Comparison of ENCODE assay signal across 14 mouse cellular contexts in genomic region chr3:69912859-69913258, GRCm38 (mm10). TPM values are rescaled to one million over a fixed set of nuclear protein-coding genes. Genes with fewer than 3 reads are reported as not detected.
A peak's percentile ranks its signal among the peaks of the same experiment; 100 is the strongest.
DNase-seq lines count a peak whose midpoint lies in the region; ATAC-seq and TF ChIP-seq lines count a peak whose summit lies in the region.
"Had no signal": no experiment of that assay in that cellular context is flagged by ENCODE, and none has a peak within 500 bp of the region (broad histone marks: within the 10 kb centered on the region; RNA-seq: fewer than 3 reads in every experiment).

No protein-coding gene starts in this region.

- intact Hi-C loops in heart, postnatal 36 days (cut with DNase I), result no loop called here

- 26% methylated on average over 14 of the region's 14 CpGs for WGBS in heart, embryonic 15.5 days
- WGBS in lung, postnatal 0 days, result 14% methylated on average over 14 of the region's 14 CpGs
- WGBS in embryonic facial prominence, embryonic 14.5 days, result 11% methylated on average over 14 of the region's 14 CpGs
- 26% methylated on average over 14 of the region's 14 CpGs for WGBS in midbrain, embryonic 16.5 days
- 38% methylated on average over 14 of the region's 14 CpGs for WGBS in forebrain, embryonic 16.5 days
- 33% methylated on average over 14 of the region's 14 CpGs for WGBS in forebrain, embryonic 10.5 days

- H3K27ac ChIP-seq in heart, embryonic 15.5 days, result no peak overlapping the region
- H3K27ac ChIP-seq in lung, postnatal 0 days (ENCODE audit: low read length), result no peak overlapping the region
- H3K27ac ChIP-seq in embryonic facial prominence, embryonic 14.5 days (replicated peaks; ENCODE audit: low read depth, low read length), result no peak overlapping the region
- H3K27ac ChIP-seq in midbrain, embryonic 16.5 days (ENCODE audit: low read length), result no peak overlapping the region
- no peak overlapping the region for H3K27ac ChIP-seq in forebrain, embryonic 16.5 days (ENCODE audit: low read length)
- H3K27ac ChIP-seq in forebrain, embryonic 10.5 days, result no peak overlapping the region
- H3K27ac ChIP-seq: hindbrain, embryonic 12.5 days had no signal

- peak overlapping the region; percentile 26 for H3K4me3 ChIP-seq in heart, embryonic 15.5 days
- H3K4me3 ChIP-seq in lung, postnatal 0 days (ENCODE audit: low read depth, low read length), result no peak overlapping the region
- H3K4me3 ChIP-seq in embryonic facial prominence, embryonic 14.5 days (ENCODE audit: low read depth, low read length), result peak overlapping the region; percentile 16
- H3K4me3 ChIP-seq in midbrain, embryonic 16.5 days (ENCODE audit: low read depth, low read length), result no peak overlapping the region
- no peak overlapping the region for H3K4me3 ChIP-seq in forebrain, embryonic 16.5 days (replicated peaks; ENCODE audit: low read length)
- no peak overlapping the region for H3K4me3 ChIP-seq in forebrain, embryonic 10.5 days
- H3K4me3 ChIP-seq: hindbrain, embryonic 12.5 days had no signal

- H3K9me3 ChIP-seq in heart, embryonic 15.5 days (replicated peaks), result no peaks in the 10 kb centered on the region
- no peaks in the 10 kb centered on the region for H3K9me3 ChIP-seq in lung, postnatal 0 days (ENCODE audit: low read length)
- no peaks in the 10 kb centered on the region for H3K9me3 ChIP-seq in embryonic facial prominence, embryonic 14.5 days (ENCODE audit: control insufficient read depth, low read length)
- no peaks in the 10 kb centered on the region for H3K9me3 ChIP-seq in midbrain, embryonic 16.5 days (replicated peaks; ENCODE audit: control insufficient read depth, low read length, poor library complexity, severe bottlenecking)
- no peaks in the 10 kb centered on the region for H3K9me3 ChIP-seq in forebrain, embryonic 16.5 days (ENCODE audit: control insufficient read depth, low read length)
- H3K9me3 ChIP-seq in forebrain, embryonic 10.5 days, result no peaks in the 10 kb centered on the region
- H3K9me3 ChIP-seq: hindbrain, embryonic 12.5 days had no signal

- no peak overlapping the region for H3K9ac ChIP-seq in heart, embryonic 15.5 days
- no peak overlapping the region for H3K9ac ChIP-seq in lung, postnatal 0 days (replicated peaks; ENCODE audit: low read depth)
- no peak overlapping the region for H3K9ac ChIP-seq in embryonic facial prominence, embryonic 14.5 days (ENCODE audit: low read depth, low read length)
- H3K9ac ChIP-seq in midbrain, embryonic 16.5 days (ENCODE audit: low read depth, low read length), result no peak overlapping the region
- no peak overlapping the region for H3K9ac ChIP-seq in forebrain, embryonic 16.5 days (replicated peaks; ENCODE audit: low read depth, low read length)
- H3K9ac ChIP-seq: hindbrain, embryonic 12.5 days had no signal

- peak overlapping the region; percentile 53 for H3K4me2 ChIP-seq in heart, embryonic 15.5 days
- peak overlapping the region; percentile 35 for H3K4me2 ChIP-seq in lung, postnatal 0 days (replicated peaks; ENCODE audit: low read depth, low read length)
- peak overlapping the region; percentile 41 for H3K4me2 ChIP-seq in embryonic facial prominence, embryonic 14.5 days (ENCODE audit: low read depth, low read length)
- peak overlapping the region; percentile 20; the same call in 1 of the 2 replicates for H3K4me2 ChIP-seq in midbrain, embryonic 16.5 days (ENCODE audit: low read length)
- H3K4me2 ChIP-seq in forebrain, embryonic 16.5 days (ENCODE audit: low read length), result no peak overlapping the region
- H3K4me2 ChIP-seq: hindbrain, embryonic 12.5 days had no signal

- H3K27me3 ChIP-seq in heart, embryonic 15.5 days, result no peaks in the 10 kb centered on the region
- H3K27me3 ChIP-seq in lung, postnatal 0 days (replicated peaks; ENCODE audit: insufficient read depth, low read length), result no peaks in the 10 kb centered on the region
- no peaks in the 10 kb centered on the region; the same call in 1 of the 2 replicates for H3K27me3 ChIP-seq in embryonic facial prominence, embryonic 14.5 days (replicated peaks; ENCODE audit: control insufficient read depth, insufficient read depth, low read length)
- no peaks in the 10 kb centered on the region for H3K27me3 ChIP-seq in midbrain, embryonic 16.5 days (ENCODE audit: control insufficient read depth, insufficient read depth, low read depth, low read length)
- H3K27me3 ChIP-seq in forebrain, embryonic 16.5 days (replicated peaks; ENCODE audit: control insufficient read depth, insufficient read depth, low read length), result no peaks in the 10 kb centered on the region
- no peaks in the 10 kb centered on the region for H3K27me3 ChIP-seq in forebrain, embryonic 10.5 days (ENCODE audit: poor library complexity, severe bottlenecking)
- H3K27me3 ChIP-seq: hindbrain, embryonic 12.5 days had no signal

- no peak for DNase-seq in heart, postnatal 36 days
- no peak for DNase-seq in lung, postnatal 0 days (ENCODE audit: low spot score)
- DNase-seq in lung, postnatal 10 days, result no peak
- DNase-seq in embryonic facial prominence, embryonic 14.5 days (ENCODE audit: low spot score), result peak; percentile 68
- no peak for DNase-seq in forebrain, embryonic 10.5 days (ENCODE audit: extremely low spot score, low spot score)
- DNase-seq: cerebellum, postnatal 25 days; layer of hippocampus, adult 9-11 months; thymus, postnatal 25 days had no signal

- 0 out of 2 replicates have a peak, but pooled peaks have one; percentile 55 for ATAC-seq in heart, embryonic 15.5 days (replicated peaks; ENCODE audit: insufficient number of reproducible peaks, insufficient read depth, low FRiP score, low read depth)
- no peak for ATAC-seq in lung, postnatal 0 days
- ATAC-seq in embryonic facial prominence, embryonic 14.5 days (ENCODE audit: low read depth), result peak; percentile 65; the same call in 1 of the 2 replicates
- ATAC-seq in midbrain, embryonic 16.5 days, result no peak
- ATAC-seq in forebrain, embryonic 16.5 days, result no peak
- ATAC-seq: CD4-positive, CD25-positive, alpha-beta regulatory T cell, adult 4 months; forebrain, embryonic 14.5 days had no signal

- TF ChIP-seq CTCF in lung, postnatal 0 days (IDR thresholded peaks at IDR 0.05), result no peak

- no peaks in the 10 kb centered on the region for H3K36me3 ChIP-seq in heart, embryonic 15.5 days
- no peaks in the 10 kb centered on the region for H3K36me3 ChIP-seq in lung, postnatal 0 days (ENCODE audit: insufficient read depth, low read length)
- H3K36me3 ChIP-seq in embryonic facial prominence, embryonic 14.5 days (ENCODE audit: control insufficient read depth, insufficient read depth, low read length), result no peaks in the 10 kb centered on the region
- H3K36me3 ChIP-seq in midbrain, embryonic 16.5 days (ENCODE audit: control insufficient read depth, insufficient read depth, low read length), result no peaks in the 10 kb centered on the region
- H3K36me3 ChIP-seq in forebrain, embryonic 16.5 days (ENCODE audit: control insufficient read depth, insufficient read depth), result no peaks in the 10 kb centered on the region
- no peaks in the 10 kb centered on the region for H3K36me3 ChIP-seq in forebrain, embryonic 10.5 days (replicated peaks)
- H3K36me3 ChIP-seq: hindbrain, embryonic 12.5 days had no signal

- peaks cover 4% of the 10 kb centered on the region; the same call in 1 of the 2 replicates for H3K4me1 ChIP-seq in heart, embryonic 15.5 days (replicated peaks)
- H3K4me1 ChIP-seq in lung, postnatal 0 days (ENCODE audit: insufficient read depth, low read depth, low read length), result no peaks in the 10 kb centered on the region
- peaks cover 5% of the 10 kb centered on the region; the same call in 1 of the 2 replicates for H3K4me1 ChIP-seq in embryonic facial prominence, embryonic 14.5 days (ENCODE audit: control insufficient read depth, insufficient read depth, low read length)
- no peaks in the 10 kb centered on the region; the same call in 1 of the 2 replicates for H3K4me1 ChIP-seq in midbrain, embryonic 16.5 days (ENCODE audit: control insufficient read depth, insufficient read depth, low read length)
- H3K4me1 ChIP-seq in forebrain, embryonic 16.5 days (replicated peaks; ENCODE audit: control insufficient read depth, insufficient read depth, low read length), result no peaks in the 10 kb centered on the region
- peaks cover 4% of the 10 kb centered on the region for H3K4me1 ChIP-seq in forebrain, embryonic 10.5 days

- no peak for TF ChIP-seq EP300 in lung, postnatal 0 days (IDR thresholded peaks at IDR 0.05)

RNA-seq across cellular contexts. Expression of gene Sptssb, which starts 53.1 kb away (rescaled TPM):
- 1.1 and 8.9 TPM in 2 replicates for polyA plus RNA-seq in heart, embryonic 15.5 days (2015; fragmentation: Nextera tagmentation; extraction: Ambion mirVana)
- not detected for total RNA-seq in heart, postnatal 36 days (2021)
- 4.1 and 5.0 TPM in 2 replicates for polyA plus RNA-seq in lung, postnatal 0 days (2015; fragmentation: Nextera tagmentation; extraction: Ambion mirVana)
- 1.7 and 3.3 TPM in 2 replicates for polyA plus RNA-seq in embryonic facial prominence, embryonic 14.5 days (2014; fragmentation: Nextera tagmentation; extraction: Ambion mirVana)
- polyA plus RNA-seq in midbrain, embryonic 16.5 days (2015; fragmentation: Nextera tagmentation; extraction: Ambion mirVana), result 0.37 and 1.2 TPM in 2 replicates
- 0.18 and 0.40 TPM in 2 replicates for polyA plus RNA-seq in forebrain, embryonic 16.5 days (2015; fragmentation: Nextera tagmentation; extraction: Ambion mirVana)
- polyA plus RNA-seq in forebrain, embryonic 10.5 days (2016; fragmentation: Nextera tagmentation; extraction: Ambion mirVana), result not detected in 2 replicates
- polyA plus RNA-seq: CD4-positive, CD25-positive, alpha-beta regulatory T cell, adult 4 months had no signal

Comparison
In these comparisons a context has a peak if more than half of its experiments do, and no peak if none do; other contexts are left out.
1. ATAC-seq: peak in heart, embryonic 15.5 days (single experiment) and embryonic facial prominence, embryonic 14.5 days (single experiment); none in lung, postnatal 0 days (single experiment), midbrain, embryonic 16.5 days (single experiment) and forebrain, embryonic 16.5 days (single experiment).
2. H3K4me3 ChIP-seq: peak in heart, embryonic 15.5 days (single experiment) and embryonic facial prominence, embryonic 14.5 days (single experiment); none in lung, postnatal 0 days (single experiment), midbrain, embryonic 16.5 days (single experiment), forebrain, embryonic 16.5 days (single experiment) and forebrain, embryonic 10.5 days (single experiment).